Mouse (Mus musculus) liver, embryonic 14.5 days (tissue): ENCODE measurements around the gene Cldn20. TPM values are rescaled to one million over a fixed set of nuclear protein-coding genes. Genes with fewer than 3 reads are reported as not detected.

Source experiments
- ATAC-seq: fragments of 200-750 bp; cut with Nextera tagmentation; 2 replicates; pipeline ENCODE4 v1.8.0; 2017; ENCODE audit warnings: moderate number of reproducible peaks, mild to moderate bottlenecking, moderate library complexity; ENCODE audit not compliant: insufficient read depth
- DNase-seq, 3 experiments: peaks; one replicate each; pipeline ENCODE4 v3.0.0-alpha.2; 2012 to 2013; ENCODE audit warnings: low read depth in 3 of 3, low spot score in 3 of 3
- H3K27ac ChIP-seq: fragments of 300-500 bp; sonication (generic); 2 replicates; pipeline ENCODE4 v1.5.1; 2014; ENCODE audit warnings: moderate library complexity, mild to moderate bottlenecking, control low read depth, inconsistent platforms
- H3K27me3 ChIP-seq: fragments of 300-500 bp; sonication (generic); 2 replicates; pipeline ENCODE4 v1.6.1; 2014; ENCODE audit warnings: mild to moderate bottlenecking, low read length, moderate library complexity; ENCODE audit not compliant: control insufficient read depth, insufficient read depth
- H3K36me3 ChIP-seq: fragments of 300-500 bp; sonication (generic); replicated peaks from 2 replicates; pipeline ENCODE4 v1.6.1; 2014; ENCODE audit warnings: low read depth; ENCODE audit not compliant: control insufficient read depth, insufficient read depth
- H3K4me1 ChIP-seq, 2 experiments: fragments of 200-500 bp in 1 of 2; fragments of 300-500 bp in 1 of 2; sonication (generic) in 1 of 2; replicated peaks; 2 replicates each; pipeline ENCODE4 v1.6.1; 2012 to 2014; ENCODE audit warnings: antibody characterized with exemption in 1 of 2, inconsistent platforms in 1 of 2, low read length in 1 of 2; ENCODE audit not compliant: control insufficient read depth in 2 of 2, insufficient read depth in 2 of 2
- H3K4me2 ChIP-seq: fragments of 300-500 bp; sonication (generic); 2 replicates; pipeline ENCODE4 v1.6.1; 2014; ENCODE audit warnings: low read depth, mild to moderate bottlenecking, control low read depth, moderate library complexity
- H3K4me3 ChIP-seq, 2 experiments: fragments of 200-500 bp in 1 of 2; fragments of 300-500 bp in 1 of 2; sonication (generic) in 1 of 2; 2 replicates each; pipeline ENCODE4 v1.5.1; 2012 to 2014; ENCODE audit warnings: low read depth in 2 of 2, low read length in 2 of 2, mild to moderate bottlenecking in 2 of 2, control low read depth in 1 of 2, inconsistent platforms in 1 of 2, moderate library complexity in 1 of 2; ENCODE audit not compliant: insufficient read depth in 1 of 2
- H3K9ac ChIP-seq: fragments of 300-500 bp; sonication (generic); replicated peaks from 2 replicates; pipeline ENCODE4 v1.6.1; 2014; ENCODE audit warnings: mild to moderate bottlenecking, control low read depth, moderate library complexity
- H3K9me3 ChIP-seq: fragments of 300-500 bp; sonication (generic); 2 replicates; pipeline ENCODE4 v1.6.1; 2016; ENCODE audit warnings: low read length, mixed read lengths; ENCODE audit not compliant: control insufficient read depth
- CTCF ChIP-seq: IDR thresholded peaks from 2 replicates; pipeline ENCODE4 v1.5.1; 2016; ENCODE audit warnings: antibody characterized with exemption, low read depth, control low read depth
- EP300 ChIP-seq: IDR thresholded peaks from 2 replicates; pipeline ENCODE4 v1.6.1; 2016; ENCODE audit warnings: antibody characterized with exemption, low read depth
- WGBS: fragments of 180-500 bp; shearing (Covaris S2); extraction: QIAGEN DNeasy Blood & Tissue Kit; methylation state at CpG from one replicate; pipeline ENCODE4 v1.1.7; 2014; ENCODE audit not compliant: insufficient replicate concordance; 5-methylcytosine and 5-hydroxymethylcytosine counted together
- polyA plus RNA-seq, 2 experiments: library from polyadenylated mRNA; depleted of rRNA in 1 of 2; stranded (reverse) in 1 of 2; unstranded in 1 of 2; fragments of >200 nt; fragmentation: Nextera tagmentation in 1 of 2; extraction: Ambion mirVana in 1 of 2; gene quantifications; 2 replicates each; pipeline versions ENCODE4 v1.2.1 to v1.2.3; 2012 to 2014

Gene Cldn20
- polyA plus RNA-seq (2012; rRNA removed) = 0.09 and 0.13 TPM in 2 replicates
- 0.61 TPM in 1 of 2 replicates, not detected in the other for polyA plus RNA-seq (2014; fragmentation: Nextera tagmentation; extraction: Ambion mirVana)

DNA sequence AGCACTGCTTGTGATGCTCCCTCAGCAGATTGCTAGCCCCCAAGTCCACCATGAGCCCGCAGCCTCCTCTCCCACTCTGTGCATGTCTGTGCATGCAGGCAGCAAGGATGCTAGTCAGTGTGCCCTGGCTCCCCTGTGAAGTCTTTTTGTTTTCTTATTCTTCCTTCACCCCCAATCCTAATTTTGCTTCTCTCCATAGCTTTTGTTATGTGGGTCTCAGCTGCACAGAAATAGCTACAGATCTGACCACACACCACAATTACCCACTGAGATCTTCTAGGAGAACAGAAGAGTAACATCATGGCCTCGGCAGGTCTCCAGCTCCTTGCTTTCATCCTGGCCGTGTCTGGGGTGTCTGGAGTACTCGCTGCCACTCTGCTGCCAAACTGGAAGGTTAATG is at the start of gene Cldn20:
Cldn20 (plus strand) TSS at position 301 of the 400 bp plus-strand sequence.
- no peaks in the 10 kb centered on the region for H3K27me3 ChIP-seq
- H3K4me1 ChIP-seq = peaks cover 11 to 15% of the 10 kb centered on the region in 2 experiments
- no peak within 1 kb of the TSS for H3K9ac ChIP-seq
- H3K4me3 ChIP-seq = no peak within 1 kb of the TSS
- DNase-seq (no peak), ATAC-seq (no peak)
- no peak for TF ChIP-seq EP300
- TF ChIP-seq CTCF = no peak
- WGBS = 76% methylated on average over 4 of the region's 4 CpGs
- no peak within 1 kb of the TSS for H3K27ac ChIP-seq
- H3K36me3 ChIP-seq = no peaks in the 10 kb centered on the region
- H3K4me2 ChIP-seq = no peak within 1 kb of the TSS
- H3K9me3 ChIP-seq = no peaks in the 10 kb centered on the region

DNA sequence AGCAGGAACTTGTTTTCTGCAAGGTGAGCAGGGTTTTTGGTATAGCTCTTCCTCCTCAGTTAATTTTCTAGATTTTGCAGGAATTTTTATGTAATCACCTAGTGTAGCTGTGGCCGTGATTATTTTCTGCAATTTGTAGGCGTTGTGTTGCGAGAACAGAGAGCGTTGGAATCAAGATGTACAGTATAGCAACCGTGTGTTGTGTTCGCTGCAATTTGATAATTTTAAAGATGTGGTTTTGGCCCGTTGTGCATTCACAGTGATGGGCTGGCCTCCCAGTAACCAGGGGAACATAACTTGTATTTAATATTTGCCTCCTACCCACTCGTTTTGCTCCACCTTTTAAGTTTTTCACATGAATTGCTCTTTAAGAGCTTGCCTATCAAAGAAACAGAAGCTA is 49.3 kb upstream of the Cldn20 start:
- no peak for DNase-seq
- Histone ChIP-seq H3K9ac (no peak overlapping the region), H3K4me1 (peaks cover 0 to 5% of the 10 kb centered on the region in 2 experiments; a peak in 2 of 4 replicates), H3K27me3 (no peaks in the 10 kb centered on the region), H3K27ac (no peak overlapping the region), H3K36me3 (no peaks in the 10 kb centered on the region), H3K4me3 (no peak overlapping the region), H3K4me2 (no peak overlapping the region), H3K9me3 (no peaks in the 10 kb centered on the region)
- TF ChIP-seq CTCF (no peak), EP300 (no peak)
- 59% methylated on average over 8 of the region's 8 CpGs for WGBS
- no peak for ATAC-seq

DNA sequence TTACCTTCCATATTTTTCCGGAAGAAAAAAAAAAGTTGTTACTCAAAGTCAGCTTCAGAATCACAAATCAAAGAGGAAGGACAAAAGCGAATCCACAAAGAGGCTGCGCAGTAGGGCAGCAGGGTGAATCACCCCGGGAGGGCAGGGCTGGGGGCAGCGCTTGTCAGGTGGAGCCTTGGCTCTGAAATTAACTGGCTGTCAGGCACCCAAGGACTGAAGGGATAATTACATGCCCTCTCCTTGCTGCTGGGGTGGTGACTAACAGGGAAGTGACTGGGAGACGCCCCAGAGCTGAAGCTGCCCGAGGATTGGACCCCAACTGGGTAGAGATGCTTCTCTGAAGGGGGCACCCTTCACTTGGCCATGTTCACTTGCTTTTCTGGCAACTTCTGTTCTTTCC is 46.5 kb upstream of the Cldn20 start:
- no peaks in the 10 kb centered on the region for H3K9me3 ChIP-seq
- no peak for TF ChIP-seq CTCF
- 60% methylated on average over 7 of the region's 7 CpGs for WGBS
- H3K27ac ChIP-seq = no peak overlapping the region
- H3K9ac ChIP-seq = no peak overlapping the region
- DNase-seq = no peak
- no peak overlapping the region for H3K4me2 ChIP-seq
- no peaks in the 10 kb centered on the region for H3K36me3 ChIP-seq
- H3K27me3 ChIP-seq = no peaks in the 10 kb centered on the region
- no peak for ATAC-seq
- peaks cover 0 to 6% of the 10 kb centered on the region in 2 experiments; a peak in 2 of 4 replicates for H3K4me1 ChIP-seq
- H3K4me3 ChIP-seq = no peak overlapping the region

DNA sequence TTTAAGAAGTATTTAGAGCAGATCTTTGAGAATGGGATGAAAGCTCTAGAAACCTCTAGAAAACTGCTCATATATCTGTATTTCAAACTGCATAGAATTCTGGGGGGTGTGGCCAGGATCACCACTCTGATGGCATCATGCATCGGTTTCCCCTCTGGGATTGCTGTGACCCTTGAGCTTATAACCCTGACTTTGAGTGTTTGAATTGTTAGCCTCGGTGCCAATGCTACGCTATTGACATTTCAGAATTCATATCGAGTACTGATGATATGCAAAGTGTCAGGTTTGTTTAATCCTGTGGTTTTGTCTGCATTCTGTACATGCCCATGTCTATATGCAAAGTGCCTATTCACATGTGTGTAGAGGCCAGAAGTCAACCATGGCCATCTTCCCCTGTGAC is 45.1 kb upstream of the Cldn20 start:
- no peak overlapping the region for H3K4me3 ChIP-seq
- H3K27ac ChIP-seq = no peak overlapping the region
- TF ChIP-seq EP300 (no peak), CTCF (no peak)
- peaks cover 0 to 6% of the 10 kb centered on the region in 2 experiments; a peak in 2 of 4 replicates for H3K4me1 ChIP-seq
- no peak overlapping the region for H3K4me2 ChIP-seq
- 74% methylated on average over 4 of the region's 4 CpGs for WGBS
- no peak for ATAC-seq
- no peak overlapping the region for H3K9ac ChIP-seq
- no peaks in the 10 kb centered on the region for H3K9me3 ChIP-seq
- no peaks in the 10 kb centered on the region for H3K36me3 ChIP-seq
- no peak for DNase-seq
- no peaks in the 10 kb centered on the region for H3K27me3 ChIP-seq

DNA sequence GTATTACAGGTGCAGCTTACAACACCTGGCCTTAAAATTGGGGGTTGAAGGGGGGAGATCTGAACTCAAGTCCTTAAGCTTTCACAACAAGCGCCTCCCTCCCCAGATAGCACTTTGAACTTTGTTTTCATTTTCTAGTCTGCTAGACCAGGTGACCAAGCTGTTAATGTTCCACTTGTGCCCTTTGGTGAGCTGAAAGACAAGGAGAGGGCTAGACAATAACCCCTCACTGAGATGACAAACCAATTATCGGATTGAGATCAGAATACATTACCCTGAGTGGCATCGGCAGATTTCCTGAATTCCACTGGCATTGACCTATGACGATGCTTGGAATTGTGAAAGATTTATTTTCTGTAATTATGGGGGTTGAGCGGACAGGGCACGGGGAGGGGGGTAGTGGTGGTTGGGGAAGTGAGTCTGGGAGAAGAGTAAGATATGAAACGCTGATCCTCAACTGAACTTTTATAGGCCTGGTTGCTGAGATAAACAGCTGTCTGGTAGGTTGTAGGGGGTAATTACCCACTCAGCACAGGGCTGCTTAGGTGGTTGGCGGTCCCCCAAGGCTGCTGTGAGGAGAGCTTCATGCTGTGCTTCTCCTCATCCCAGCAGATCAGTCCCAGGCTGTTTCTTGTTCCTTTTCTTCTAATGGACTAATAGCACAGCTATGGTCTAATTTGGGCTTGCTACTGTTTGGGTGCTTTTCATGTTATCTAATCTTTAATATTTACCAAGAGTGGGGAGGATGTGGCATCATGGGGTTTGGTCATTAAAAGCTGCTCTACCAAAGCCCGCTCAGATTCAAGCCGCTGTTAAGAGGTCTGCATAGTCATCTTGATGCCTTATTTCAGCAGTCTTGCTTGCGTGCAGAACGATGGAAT is 44.4 kb upstream of the Cldn20 start:
- TF ChIP-seq CTCF = no peak
- TF ChIP-seq EP300 = no peak
- DNase-seq (no peak), ATAC-seq (0 out of 2 replicates have a peak, but pooled peaks have one; percentile 28)
- no peaks in the 10 kb centered on the region for H3K36me3 ChIP-seq
- H3K4me3 ChIP-seq = no peak overlapping the region
- no peaks in the 10 kb centered on the region for H3K9me3 ChIP-seq
- no peak overlapping the region for H3K4me2 ChIP-seq
- H3K27me3 ChIP-seq = no peaks in the 10 kb centered on the region
- WGBS = 39% methylated on average over 12 of the region's 12 CpGs
- peaks cover 0 to 6% of the 10 kb centered on the region in 2 experiments; a peak in 2 of 4 replicates for H3K4me1 ChIP-seq
- H3K9ac ChIP-seq = no peak overlapping the region
- H3K27ac ChIP-seq = no peak overlapping the region
